Mouse (Mus musculus): ENCODE results near the gene Rnaseh1.

GRCm38 (mm10) chr12:28602259-28602658 is 47.1 kb upstream of the Rnaseh1 start:
- TF ChIP-seq CTCF (conservative IDR thresholded peaks at IDR 0.05; ENCODE audit: low read length) (no peak), NANOG (IDR thresholded peaks at IDR 0.05; ENCODE audit: borderline replicate concordance, low read length) (no peak), POU5F1 (IDR thresholded peaks at IDR 0.05; ENCODE audit: borderline replicate concordance, low read length) (no peak)

All from E14TG2a.4 (cell line).